16 mouse cellular contexts compared by ENCODE assay signal in genomic region chr5:131142606-131143005, GRCm38 (mm10).
DNase-seq lines count a peak whose midpoint lies in the region; ATAC-seq and TF ChIP-seq lines count a peak whose summit lies in the region.
"Had no signal": no experiment of that assay in that cellular context is flagged by ENCODE, and none has a peak within 500 bp of the region (broad histone marks: within the 10 kb centered on the region; RNA-seq: fewer than 3 reads in every experiment).

No protein-coding gene starts in this region.

- H3K9ac ChIP-seq in kidney, embryonic 14.5 days (ENCODE audit: low read depth, low read length): no peak overlapping the region
- H3K9ac ChIP-seq: heart, embryonic 12.5 days; liver, embryonic 15.5 days had no signal

- no peak overlapping the region for H3K27ac ChIP-seq in kidney, embryonic 14.5 days (ENCODE audit: low read depth, low read length)
- H3K27ac ChIP-seq in kidney, adult 2 months (ENCODE audit: insufficient read depth, low read depth, low read length): no peak overlapping the region
- H3K27ac ChIP-seq: gastrocnemius, adult 2 months; liver, embryonic 15.5 days had no signal

- TF ChIP-seq CTCF in kidney, adult 2 months (conservative IDR thresholded peaks at IDR 0.05; ENCODE audit: insufficient read depth, insufficient read length, low read depth, low read length): no peak

- H3K4me3 ChIP-seq in kidney, embryonic 14.5 days (ENCODE audit: low read length): no peak overlapping the region
- H3K4me3 ChIP-seq in kidney, adult 2 months (ENCODE audit: insufficient read depth, low read depth, low read length): no peak overlapping the region
- H3K4me3 ChIP-seq: gastrocnemius, adult 2 months; heart, embryonic 12.5 days; liver, embryonic 15.5 days had no signal

- no peaks in the 10 kb centered on the region for H3K4me1 ChIP-seq in kidney, embryonic 14.5 days (ENCODE audit: control insufficient read depth, insufficient read depth, low read length)
- no peaks in the 10 kb centered on the region for H3K4me1 ChIP-seq in kidney, adult 2 months (ENCODE audit: control insufficient read depth, insufficient read depth, low read length)
- H3K4me1 ChIP-seq: heart, embryonic 12.5 days; liver, embryonic 15.5 days had no signal

- no peak for DNase-seq in kidney, adult 2 months
- DNase-seq in NIH3T3 (ENCODE audit: low read depth): peak; percentile 86
- peak; percentile 24 for DNase-seq in adrenal gland, adult 8-10 months
- DNase-seq in forelimb bud, embryonic 11.5 days (ENCODE audit: low read depth, low spot score): peak; percentile 56
- no peak for DNase-seq in retina, postnatal 1 day
- DNase-seq in frontal cortex, postnatal 25 days (ENCODE audit: low spot score in 2 of 2): no peak
- DNase-seq: cerebellum, adult 9-10 months; gastrocnemius, adult 2 months; kidney, postnatal 14 days; layer of hippocampus, adult 9-11 months; lung, postnatal 10 days had no signal

- no peak overlapping the region for H3K4me2 ChIP-seq in kidney, embryonic 14.5 days (replicated peaks; ENCODE audit: low read depth, low read length)
- H3K4me2 ChIP-seq: heart, embryonic 12.5 days; liver, embryonic 15.5 days had no signal

- H3K36me3 ChIP-seq in kidney, embryonic 14.5 days (ENCODE audit: control insufficient read depth, insufficient read depth, low read length): no peaks in the 10 kb centered on the region
- H3K36me3 ChIP-seq in kidney, adult 2 months (ENCODE audit: control insufficient read depth, insufficient read depth, low read length): no peaks in the 10 kb centered on the region
- H3K36me3 ChIP-seq: heart, embryonic 12.5 days; liver, embryonic 15.5 days had no signal

- peak; percentile 52; the same call in 1 of the 2 replicates for ATAC-seq in kidney, embryonic 14.5 days (ENCODE audit: low FRiP score, low TSS enrichment)
- ATAC-seq: forebrain, embryonic 16.5 days; midbrain, embryonic 16.5 days had no signal

- TF ChIP-seq POLR2A in kidney, adult 2 months (IDR thresholded peaks at IDR 0.05; ENCODE audit: low read depth, low read length): no peak

- no peaks in the 10 kb centered on the region for H3K9me3 ChIP-seq in kidney, embryonic 14.5 days (ENCODE audit: control insufficient read depth, low read length)
- H3K9me3 ChIP-seq: heart, embryonic 12.5 days had no signal

- H3K27me3 ChIP-seq in kidney, embryonic 14.5 days (ENCODE audit: control insufficient read depth, insufficient read depth, low read length): no peaks in the 10 kb centered on the region
- no peaks in the 10 kb centered on the region for H3K27me3 ChIP-seq in kidney, adult 2 months (replicated peaks; ENCODE audit: control insufficient read depth, insufficient read depth, low read length)
- H3K27me3 ChIP-seq: heart, embryonic 12.5 days; liver, embryonic 15.5 days had no signal

- WGBS in kidney, embryonic 14.5 days: 25% methylated on average over 4 of the region's 4 CpGs
- WGBS in kidney, adult 2 months: 32% methylated on average over 4 of the region's 4 CpGs

Comparison
In these comparisons a context has a peak if more than half of its experiments do, and no peak if none do; other contexts are left out.
1. DNase-seq: peak in NIH3T3 (single experiment), adrenal gland, adult 8-10 months (single experiment) and forelimb bud, embryonic 11.5 days (single experiment); none in kidney, adult 2 months (single experiment), retina, postnatal 1 day (single experiment) and frontal cortex, postnatal 25 days (0 of 2).